Mouse (Mus musculus) adrenal gland, adult (tissue): ENCODE measurements around the gene Nupr1.

Source experiments
- DNase-seq, 2 experiments: peaks; one replicate each; pipeline ENCODE4 v3.0.0; 2022 to 2023; ENCODE audit warnings: low spot score in 1 of 2; ENCODE audit not compliant: inconsistent age in 2 of 2

Gene Nupr1

DNA sequence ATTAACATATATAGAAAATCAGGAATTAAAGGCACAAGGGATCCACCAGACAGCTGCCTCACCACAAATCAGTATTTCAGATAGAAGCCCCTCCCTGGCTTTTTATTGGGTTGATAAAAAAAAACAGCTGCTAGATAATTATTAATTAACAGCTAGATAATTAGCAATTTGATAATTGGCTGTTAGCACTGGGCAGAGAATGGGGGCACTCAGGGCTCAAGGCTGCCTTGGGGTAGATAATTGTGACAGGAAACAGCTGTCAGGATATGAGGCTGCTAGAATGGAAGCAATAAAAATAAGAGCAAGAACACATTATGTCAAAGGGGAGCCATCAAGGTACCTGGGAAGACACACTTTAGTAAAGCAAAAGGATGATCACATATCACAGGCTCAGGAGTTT is 14.3 kb upstream of the Nupr1 start:
- no peak for DNase-seq

DNA sequence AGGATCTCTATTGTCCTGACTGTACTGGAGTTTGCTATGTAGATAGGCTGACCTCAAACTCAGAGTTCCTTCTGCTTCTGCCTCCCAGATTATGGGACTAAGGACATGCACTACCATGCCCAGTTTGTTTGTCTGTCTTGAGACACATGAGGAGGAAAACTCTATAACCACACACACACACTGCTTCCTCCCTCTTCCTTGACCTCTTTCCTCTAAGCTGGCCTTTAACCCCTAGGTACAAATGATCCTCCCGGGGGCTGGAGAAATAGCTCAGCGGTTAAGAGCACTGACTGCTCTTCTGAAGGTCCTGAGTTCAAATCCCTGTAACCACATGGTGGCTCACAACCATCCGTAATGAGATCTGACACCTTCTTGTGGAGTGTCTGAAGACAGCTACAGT is 13.7 kb upstream of the Nupr1 start:
- DNase-seq: no peak

DNA sequence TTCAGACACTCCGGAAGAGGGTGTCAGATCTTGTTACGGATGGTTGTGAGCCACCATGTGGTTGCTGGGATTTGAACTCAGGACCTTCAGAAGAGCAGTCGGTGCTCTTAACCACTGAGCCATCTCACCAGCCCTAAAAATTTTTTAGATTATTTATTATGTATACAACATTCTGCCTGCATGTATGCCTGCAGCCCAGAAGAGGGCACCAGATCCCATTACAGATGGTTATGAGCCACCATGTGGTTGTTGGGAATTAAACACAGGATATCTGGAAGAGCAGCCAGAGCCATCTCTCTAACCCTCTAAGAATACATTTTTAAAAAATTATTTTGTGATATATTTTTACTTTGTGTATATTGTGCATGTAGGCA is 12.6 kb upstream of the Nupr1 start:
- DNase-seq: peak; percentile 48 to 84

DNA sequence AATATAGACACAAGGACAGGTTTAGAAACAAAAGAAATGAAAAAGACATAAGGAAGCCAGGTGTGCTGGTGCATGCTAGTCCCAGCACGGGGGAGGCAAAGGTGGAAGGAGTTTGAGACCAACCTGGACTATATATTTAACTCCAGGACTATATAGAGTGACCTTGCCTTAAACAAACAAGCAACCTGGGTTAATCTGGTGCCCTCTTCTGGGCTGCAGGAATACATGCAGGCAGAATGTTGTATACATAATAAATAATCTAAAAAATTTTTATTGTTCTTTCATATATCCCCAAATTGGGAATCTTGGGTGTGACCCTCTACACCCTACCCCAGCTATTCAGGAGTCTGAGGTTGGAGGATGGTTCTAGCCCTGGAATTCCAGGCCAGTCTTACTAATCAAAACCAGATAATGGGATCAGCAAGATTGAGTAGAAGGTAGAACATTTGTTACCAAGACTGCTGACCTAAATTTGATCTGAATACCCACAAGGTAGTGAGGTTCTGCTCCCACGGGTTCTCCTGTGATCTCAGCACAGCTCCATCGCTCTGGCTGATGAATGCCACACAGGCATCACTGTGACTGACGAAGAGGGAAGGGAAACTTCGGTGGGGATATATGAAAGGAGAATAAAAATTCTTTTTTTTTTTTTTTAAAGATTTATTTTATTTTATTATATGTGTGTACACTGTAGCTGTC is 12.0 kb upstream of the Nupr1 start:
- no peak for DNase-seq

DNA sequence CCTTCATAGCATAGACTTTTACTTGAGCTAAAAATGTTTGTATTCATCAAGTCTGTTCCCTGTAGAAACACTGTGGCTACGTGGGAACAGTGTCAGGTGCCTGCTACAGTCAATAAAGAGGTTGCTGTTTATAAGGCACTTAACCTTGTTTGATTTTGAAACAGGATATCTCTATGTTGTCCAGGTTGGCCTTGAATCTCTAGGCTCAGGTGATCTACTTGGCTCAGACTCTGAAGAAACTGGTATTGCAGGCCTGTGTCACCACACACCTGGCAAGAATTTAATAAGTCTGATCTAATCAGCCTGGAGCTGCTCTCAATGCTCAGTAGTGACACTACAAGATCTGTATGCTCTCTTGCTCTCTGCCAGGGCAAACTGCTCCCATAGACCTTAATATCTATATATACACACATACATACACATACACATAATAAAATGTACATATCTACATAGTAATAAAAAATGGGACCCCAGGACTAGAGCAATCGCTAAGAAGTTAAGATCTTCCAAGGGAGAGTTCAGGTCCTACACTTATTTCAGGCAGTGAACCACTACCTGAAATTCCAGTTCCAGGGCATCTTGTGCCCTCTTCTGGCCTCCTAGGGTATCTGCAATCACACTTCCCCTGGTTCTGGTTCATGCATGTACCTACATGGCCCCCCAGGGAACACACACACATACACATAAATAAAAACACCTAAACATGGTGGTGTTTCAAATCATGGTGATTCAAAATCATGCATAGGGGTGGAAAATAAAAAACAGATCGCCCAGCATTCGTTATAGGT is 6.3 kb upstream of the Nupr1 start:
- DNase-seq: peak; percentile 37 to 82

- DNase-seq: no peak
Measured at GRCm38 (mm10) chr7:126635375-126635774, 4.7 kb upstream of the Nupr1 start.

DNA sequence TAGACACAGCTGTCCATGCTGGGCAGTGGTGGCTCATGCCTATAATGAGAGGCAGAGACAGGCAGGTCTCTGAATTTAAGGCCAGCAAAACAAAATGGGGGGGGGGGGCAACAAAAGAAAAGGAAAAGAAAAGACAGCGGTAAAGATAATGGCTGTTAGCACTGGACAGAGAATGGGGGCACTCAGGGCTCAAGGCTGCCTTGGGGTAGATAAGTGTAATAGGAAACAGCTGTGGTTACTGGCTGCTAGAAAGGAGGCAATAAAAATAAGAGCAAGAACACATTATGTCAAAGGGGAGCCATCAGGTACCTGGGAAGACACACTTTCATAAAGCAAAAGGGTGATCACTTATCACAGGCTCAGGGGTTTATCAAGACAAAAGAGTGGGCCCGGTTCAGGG is 1.8 kb upstream of the Nupr1 start:
- DNase-seq: no peak

DNA sequence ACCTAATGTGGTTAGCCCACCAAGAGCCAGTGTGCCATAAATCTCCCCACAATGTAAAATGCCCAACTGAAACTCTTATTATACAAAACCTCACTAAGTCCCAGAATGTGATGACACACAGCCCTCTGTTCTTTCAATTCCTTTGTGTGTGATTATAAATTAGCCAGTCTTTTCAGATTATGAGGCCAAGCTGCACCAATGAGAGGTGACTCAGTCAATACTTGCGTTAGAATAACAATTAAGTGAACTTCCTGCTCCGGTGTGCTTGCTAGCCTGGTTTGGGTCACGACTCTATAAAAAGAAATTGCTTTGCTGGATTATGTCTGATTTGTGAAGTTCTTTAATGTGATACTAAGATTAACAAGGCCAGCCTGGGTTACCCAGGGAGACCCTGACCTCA is 746 bp downstream of the Nupr1 start:
- no peak for DNase-seq

- DNase-seq: no peak
Measured at GRCm38 (mm10) chr7:126628111-126628510, 2.5 kb downstream of the Nupr1 start.

DNA sequence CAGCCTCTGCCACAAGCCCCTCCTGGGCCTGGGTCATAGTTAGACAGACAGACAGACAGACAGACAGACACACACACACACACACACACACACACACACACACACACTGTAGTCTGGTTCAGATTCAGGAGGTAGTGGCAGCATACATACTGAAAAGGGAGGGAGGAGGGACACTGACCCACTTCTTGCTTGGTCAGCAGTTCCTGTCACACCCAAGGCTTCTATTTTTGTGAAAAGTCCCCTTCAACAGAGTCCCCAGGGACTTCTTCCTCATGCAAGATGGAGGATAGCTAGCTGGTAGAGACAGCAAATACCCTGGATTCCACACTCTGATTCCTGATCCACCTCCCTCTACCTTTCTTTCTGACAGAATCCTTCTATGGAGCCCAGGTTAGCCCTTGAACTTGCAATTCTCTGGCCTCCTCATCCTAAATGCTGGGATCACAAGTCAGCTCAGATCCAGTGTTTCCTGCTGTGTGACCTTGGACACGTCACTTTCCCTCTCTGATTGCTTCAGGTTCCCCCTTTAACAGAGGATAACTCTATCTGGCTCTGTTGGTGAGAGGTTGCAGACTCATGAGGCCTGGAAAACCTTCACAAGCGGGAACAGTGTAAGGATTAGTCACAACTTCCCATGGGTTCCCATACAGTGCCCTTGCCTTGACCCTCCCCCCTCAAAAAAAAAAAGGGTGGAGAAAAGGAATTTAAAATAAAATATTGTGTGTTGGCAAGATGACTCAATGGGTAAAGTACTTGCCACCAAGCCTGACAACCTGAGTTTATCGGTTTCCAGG is 4.7 kb downstream of the Nupr1 start:
- peak; percentile 29 to 73 for DNase-seq

DNA sequence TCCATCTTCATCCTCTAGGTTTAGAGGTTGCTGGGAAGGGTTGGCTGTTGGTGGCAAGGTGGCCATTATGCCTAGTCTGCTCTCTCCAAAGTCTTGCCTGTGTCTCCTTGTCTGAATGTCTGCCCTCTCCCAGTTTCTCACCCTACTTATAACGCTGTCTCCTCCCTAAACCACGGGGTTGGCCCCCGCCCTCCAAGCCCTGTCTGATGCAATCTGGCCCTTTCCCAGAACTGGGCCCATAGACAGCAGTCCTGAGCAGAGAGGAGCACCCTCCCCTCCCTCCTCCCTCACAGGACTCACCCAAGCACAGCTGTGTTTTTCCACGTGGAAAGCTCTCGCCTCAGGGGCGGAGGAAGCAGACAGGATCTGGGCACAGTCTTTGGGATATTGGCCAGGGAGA is 5.3 kb downstream of the Nupr1 start:
- DNase-seq: peak; percentile 74 to 90

- peak in 1 of 2 experiments; percentile 43 for DNase-seq
Measured at GRCm38 (mm10) chr7:126624774-126625173, 5.9 kb downstream of the Nupr1 start.

- no peak for DNase-seq
Measured at GRCm38 (mm10) chr7:126623381-126623780, 7.3 kb downstream of the Nupr1 start.

GRCm38 (mm10) chr7:126621452-126622359 is 9.0 kb downstream of the Nupr1 start:
- DNase-seq: peak in 1 of 2 experiments; percentile 29

DNA sequence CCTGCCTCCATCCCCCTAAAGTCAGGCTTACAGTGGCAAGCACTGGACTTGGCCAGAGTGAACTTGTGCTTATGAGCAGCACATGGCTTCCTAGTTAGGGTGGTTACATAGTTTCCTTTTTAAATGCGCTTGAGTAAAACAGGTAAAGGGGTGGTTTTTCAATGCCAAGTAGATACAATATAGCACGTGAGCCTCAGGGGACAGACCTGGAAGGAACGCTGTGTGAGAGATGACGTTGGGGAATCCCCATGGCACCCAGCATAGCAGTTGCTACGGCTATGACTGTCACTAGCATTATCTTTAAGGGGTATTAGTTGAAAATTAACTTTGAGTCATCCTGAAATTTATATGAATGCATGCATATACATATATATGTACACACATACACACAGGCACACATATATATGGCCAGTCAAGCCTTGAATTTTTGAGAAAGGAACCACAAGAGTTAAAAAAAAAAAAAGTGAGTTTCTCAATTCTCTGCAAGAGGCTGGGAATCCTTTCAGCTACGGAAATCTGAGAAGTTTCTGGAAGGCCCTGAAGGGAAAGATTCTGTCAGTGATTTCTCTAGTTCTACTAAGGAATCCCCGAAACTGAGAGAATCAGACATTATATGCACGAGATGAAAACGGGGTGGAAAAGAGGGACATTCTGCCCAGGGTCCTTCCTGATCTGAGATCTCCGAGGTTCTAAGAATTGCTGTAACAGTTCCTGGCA is 10.9 kb downstream of the Nupr1 start:
- no peak for DNase-seq

- DNase-seq: peak in 1 of 2 experiments; percentile 44
Measured at GRCm38 (mm10) chr7:126616707-126617106, 14.0 kb downstream of the Nupr1 start.

GRCm38 (mm10) chr7:126612736-126613135 is 17.9 kb downstream of the Nupr1 start:
- DNase-seq: no peak

GRCm38 (mm10) chr7:126607796-126608195 is 22.9 kb downstream of the Nupr1 start:
- DNase-seq: peak in 1 of 2 experiments; percentile 42

DNA sequence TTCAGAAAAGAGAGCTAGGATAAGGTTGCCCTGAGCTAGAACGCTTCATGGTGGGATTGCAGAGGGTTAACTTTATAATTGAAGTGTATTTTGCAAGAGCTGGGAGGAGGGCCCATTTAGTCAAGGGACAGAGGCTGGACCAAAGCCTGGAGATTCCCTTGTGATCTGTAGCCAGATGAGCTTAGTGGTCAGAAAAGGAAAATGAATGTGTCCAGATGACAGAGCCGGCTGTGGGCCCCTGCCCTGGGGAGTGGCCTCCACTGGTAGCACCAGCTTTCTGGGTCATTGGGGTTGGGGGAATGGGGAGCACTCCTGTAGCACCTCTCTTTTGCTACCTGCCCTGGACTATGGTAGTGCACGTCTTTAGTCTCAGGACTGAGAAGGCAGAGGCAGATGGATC is 23.6 kb downstream of the Nupr1 start:
- DNase-seq: peak; percentile 35 to 77

DNA sequence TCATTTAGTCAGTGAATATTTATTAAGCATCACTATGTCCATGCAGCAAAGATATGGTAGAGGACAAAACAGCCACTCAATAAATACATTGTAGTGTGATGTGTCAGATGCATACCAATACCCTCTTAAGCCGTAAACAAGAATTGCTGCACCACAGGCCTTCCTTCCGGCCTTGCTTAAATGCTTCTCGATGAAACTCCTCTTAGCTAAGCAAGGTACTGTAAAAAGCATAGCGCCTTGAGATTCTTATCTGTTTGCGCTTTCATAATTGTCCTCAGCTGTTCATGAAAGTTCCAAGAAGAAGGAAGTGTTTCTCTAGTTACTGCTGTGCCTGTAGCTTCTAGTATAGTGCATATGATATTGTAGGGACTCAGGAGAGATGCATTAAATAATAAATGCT is 24.1 kb downstream of the Nupr1 start:
- DNase-seq: no peak
